Mouse (Mus musculus): ENCODE results near the gene Rpl22l1.
"Not testable (repeated sequence)": the region's sequence is repeated elsewhere in the genome, so short reads cannot be mapped to it uniquely, and the experiment has no call there.

Gene Rpl22l1

GRCm38 (mm10) chr3:28805301-28806097 is at the start of gene Rpl22l1:
Gene Rpl22l1, plus strand, starts transcription at chr3:28805436.
- DNase-seq, result peak; percentile 99

GRCm38 (mm10) chr3:28755477-28755876 is 49.8 kb upstream of the Rpl22l1 start:
- DNase-seq, result no peak

GRCm38 (mm10) chr3:28761225-28761789 is 43.9 kb upstream of the Rpl22l1 start:
- no peak for DNase-seq

DNA sequence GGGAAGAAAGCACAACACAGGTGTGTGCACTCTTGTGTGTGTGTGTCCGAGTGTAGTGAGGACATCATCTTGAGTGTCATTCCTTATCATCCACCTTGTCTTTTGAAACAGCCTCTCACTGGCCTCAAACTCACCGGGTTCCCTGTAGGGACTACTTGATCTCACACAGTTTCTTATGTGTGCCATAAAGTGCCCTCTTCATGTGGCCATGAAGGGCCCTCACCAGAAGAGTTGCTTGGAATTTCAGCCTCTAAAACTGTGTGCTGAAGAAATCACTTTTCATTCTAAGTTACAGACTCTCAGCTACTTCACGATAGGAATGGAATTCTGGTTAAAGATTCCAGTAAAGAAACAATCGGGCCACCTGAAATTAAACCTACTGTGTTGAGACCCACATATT is 38.3 kb upstream of the Rpl22l1 start:
- no peak for DNase-seq

DNA sequence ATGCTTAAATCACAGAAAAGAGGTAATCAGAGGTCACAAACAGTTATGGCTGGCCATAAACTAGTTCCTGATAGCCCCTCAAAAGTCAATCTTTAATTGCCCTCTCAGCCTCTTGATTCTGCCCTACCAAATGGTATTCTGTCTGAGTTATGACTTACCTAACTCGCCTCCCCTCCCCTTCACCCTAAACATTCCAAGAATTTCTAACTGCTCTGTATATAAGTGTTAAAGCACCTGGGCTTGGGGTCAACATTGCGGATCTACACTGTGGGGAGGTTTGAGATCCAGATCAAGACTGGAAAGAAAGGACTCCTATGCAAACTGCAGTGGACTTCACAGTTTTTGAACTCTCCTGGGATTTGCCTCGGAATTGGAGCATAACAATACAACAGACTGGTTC is 37.0 kb upstream of the Rpl22l1 start:
- no peak for DNase-seq

DNA sequence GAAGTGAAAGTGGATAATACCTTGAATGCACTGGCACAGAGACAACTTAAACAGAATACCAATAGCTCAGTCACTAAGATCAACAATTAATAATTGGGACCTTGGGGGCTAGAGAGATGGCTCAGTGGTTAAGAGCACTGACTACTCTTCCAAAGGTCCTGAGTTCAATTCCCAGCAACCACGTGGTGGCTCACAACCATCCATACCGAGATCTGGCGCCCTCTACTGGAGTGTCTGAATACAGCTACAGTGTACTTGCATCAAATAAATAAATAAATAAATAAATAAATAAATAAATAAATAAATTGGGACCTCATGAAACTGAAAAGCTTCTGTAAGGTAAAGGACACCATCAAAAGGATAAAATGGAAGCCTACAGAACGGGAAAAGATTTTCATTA is 32.3 kb upstream of the Rpl22l1 start:
- not testable (repeated sequence) for DNase-seq

DNA sequence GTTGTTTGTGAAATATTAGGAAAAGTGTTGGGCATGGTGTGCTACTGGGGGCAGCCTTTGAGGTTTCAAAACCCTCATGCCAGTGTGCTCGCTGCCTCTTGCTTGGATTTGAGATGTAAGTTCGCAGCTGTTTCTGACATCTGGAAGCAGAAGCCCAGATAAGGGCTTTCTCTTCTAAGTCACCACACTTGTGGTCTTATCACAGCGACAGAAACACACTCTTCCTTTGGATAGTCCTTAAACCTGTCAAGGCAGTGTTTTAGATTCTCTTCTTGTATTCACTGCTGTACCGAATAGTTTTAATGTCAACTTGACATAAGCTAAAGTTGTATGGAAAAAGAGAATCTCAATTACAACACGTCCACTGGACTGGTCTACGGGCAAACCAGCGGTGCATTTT is 29.9 kb upstream of the Rpl22l1 start:
- no peak for DNase-seq

DNA sequence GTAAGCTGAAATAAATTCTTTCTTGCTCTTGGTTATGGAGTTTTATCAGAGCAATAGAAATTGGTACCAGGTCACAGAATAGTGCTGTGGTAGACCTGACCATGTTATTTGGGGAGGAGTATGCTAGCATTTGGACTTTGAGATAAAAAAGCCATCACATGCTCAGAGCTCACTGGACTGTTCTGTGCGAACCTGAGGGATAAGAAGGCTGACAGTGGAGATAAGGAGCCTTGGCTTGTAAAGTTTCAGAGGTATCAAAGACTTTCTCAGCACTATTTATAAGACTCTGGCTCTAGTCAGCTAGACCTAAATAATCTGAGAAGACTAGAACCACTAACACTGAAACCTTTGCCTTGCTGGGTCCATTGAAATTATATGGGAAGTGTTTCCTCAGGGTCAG is 29.3 kb upstream of the Rpl22l1 start:
- no peak for DNase-seq

- DNase-seq, result no peak
Measured at GRCm38 (mm10) chr3:28776491-28776890, 28.7 kb upstream of the Rpl22l1 start.

- DNase-seq, result no peak
Measured at GRCm38 (mm10) chr3:28780511-28780910, 24.7 kb upstream of the Rpl22l1 start.

- DNase-seq, result peak; percentile 94 to 98
Measured at GRCm38 (mm10) chr3:28780994-28781393, 24.2 kb upstream of the Rpl22l1 start, which contains the start of gene Eif5a2. Gene Eif5a2, plus strand, starts transcription at chr3:28781276.

DNA sequence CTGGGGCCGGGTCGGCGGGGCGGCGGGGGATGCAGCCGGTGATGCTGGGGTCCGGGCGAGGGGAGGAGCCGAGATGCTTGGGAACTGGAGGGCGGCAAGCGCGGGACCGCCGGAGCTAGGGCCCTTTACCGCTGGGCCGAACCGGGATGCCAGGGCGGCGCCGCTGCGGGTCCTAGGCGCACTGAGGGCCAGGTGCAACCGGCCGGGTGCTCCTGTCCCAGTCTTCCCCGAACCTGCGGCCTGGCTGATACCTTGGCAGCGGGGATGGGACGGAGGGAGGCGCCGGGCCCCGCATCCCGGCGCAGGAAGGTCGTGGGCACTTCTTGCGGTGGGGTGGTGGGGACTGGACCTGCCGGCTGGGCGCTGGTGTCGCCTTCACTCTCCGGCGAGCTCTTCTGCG is 23.8 kb upstream of the Rpl22l1 start:
- DNase-seq, result no peak

- peak in 1 of 2 experiments; percentile 3 for DNase-seq
Measured at GRCm38 (mm10) chr3:28781848-28782247, 23.4 kb upstream of the Rpl22l1 start.

DNA sequence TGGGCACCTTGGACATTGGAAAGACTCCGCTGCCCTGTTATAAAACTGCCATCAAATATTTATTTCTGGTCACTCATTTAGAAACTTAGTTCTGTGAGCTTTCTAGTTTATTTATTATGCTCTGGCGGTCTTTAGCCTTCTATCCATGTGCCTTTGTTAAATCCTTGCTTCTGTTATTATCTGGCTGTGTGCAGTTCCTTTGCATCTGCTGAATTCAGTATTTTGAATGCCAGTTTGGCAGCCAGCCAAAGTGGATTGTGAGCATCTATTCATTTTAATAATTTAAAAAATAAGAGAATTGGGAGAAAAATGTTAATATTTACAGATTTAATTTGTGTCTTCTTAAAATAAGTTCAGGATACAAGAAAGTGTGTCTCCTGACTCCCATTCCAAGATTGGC is 21.1 kb upstream of the Rpl22l1 start:
- no peak for DNase-seq

DNA sequence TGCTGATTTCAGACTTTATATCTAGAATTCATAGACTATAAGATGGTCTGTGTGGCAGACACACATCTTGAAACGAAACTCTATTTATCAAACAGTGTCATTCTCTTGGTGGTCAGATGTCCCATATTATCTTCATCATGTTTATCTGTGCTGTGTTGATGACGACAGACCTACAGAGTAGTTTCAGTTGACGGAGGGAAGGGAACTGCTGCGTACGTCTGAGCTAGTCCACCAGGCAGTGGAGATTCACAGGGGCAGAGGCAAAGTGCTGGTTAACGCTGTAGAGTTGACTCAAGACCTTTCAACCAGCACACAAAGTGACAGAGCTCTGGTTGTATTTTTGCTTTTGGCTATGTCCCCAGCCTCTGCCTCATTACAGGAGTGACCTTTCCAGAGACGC is 10.4 kb upstream of the Rpl22l1 start:
- DNase-seq, result no peak

DNA sequence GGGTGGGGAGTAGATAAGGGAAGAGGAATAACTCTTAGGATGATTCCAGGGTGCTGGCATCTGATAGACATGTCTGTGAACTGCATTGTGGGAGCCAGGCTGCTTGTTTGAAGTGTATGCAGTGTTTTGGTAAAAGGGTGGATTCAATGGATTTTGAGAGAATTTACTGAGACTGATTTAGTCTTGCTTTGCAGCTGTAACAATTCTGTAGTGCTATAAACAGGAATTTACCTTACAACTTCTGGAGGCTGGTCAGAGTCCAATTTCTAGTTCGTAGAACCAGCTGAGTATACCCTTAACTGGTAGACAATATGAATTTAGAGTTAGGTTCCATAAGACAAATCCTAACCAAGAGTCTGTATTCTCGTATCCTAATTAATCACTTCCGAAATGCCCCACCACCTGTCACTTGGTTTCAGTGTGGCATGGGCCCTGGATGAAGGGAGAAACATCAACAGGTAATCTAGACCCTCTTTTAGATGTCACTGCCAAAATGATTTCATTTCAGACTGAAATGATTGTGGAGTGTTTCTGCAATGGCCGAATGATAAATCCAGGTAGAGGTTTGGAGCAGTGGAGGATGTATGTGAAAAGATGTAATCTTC is 2.9 kb downstream of the Rpl22l1 start:
- DNase-seq, result no peak

DNA sequence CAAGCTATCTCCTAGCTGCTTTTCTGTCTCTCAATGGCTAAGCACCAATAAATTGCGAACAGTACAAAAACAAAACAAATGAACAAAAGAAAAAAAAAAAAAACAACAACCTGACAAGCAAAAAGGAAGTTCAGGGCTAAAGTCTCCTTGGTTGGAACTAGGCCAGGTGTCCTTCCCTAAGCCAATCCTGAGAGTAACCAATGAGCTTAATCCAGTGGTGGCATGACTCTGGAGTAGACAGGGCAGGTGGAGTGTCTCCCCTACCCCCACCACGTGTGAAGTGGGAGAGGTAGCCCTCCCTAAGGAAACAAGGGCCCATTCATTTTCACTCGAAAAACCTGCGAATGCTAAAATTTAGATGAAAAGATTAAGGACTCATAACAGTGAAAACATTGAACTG is 6.2 kb downstream of the Rpl22l1 start:
- no peak for DNase-seq

DNA sequence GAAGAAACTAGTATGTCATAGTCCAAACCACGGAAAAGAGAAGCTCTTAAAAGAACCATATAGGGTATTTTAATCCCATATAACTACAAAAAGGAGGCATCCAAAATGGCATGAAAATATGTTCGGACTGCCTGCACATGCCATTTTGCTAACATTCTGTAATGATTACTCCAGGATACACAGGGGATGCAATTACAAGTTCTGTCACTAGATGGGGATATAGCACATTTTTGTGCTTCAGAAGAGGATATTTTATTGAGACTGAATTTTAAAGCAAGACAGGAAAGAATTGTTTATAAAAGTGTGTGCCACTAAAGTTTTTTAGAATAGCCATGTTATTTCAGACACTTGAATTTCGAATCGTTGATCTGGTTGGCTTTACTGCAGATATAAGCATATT is 9.1 kb downstream of the Rpl22l1 start:
- no peak for DNase-seq

- DNase-seq, result no peak
Measured at GRCm38 (mm10) chr3:28816010-28816540, 10.8 kb downstream of the Rpl22l1 start.

GRCm38 (mm10) chr3:28826272-28826671 is 21.0 kb downstream of the Rpl22l1 start:
- DNase-seq, result no peak

GRCm38 (mm10) chr3:28827605-28828004 is 22.4 kb downstream of the Rpl22l1 start:
- no peak for DNase-seq

DNA sequence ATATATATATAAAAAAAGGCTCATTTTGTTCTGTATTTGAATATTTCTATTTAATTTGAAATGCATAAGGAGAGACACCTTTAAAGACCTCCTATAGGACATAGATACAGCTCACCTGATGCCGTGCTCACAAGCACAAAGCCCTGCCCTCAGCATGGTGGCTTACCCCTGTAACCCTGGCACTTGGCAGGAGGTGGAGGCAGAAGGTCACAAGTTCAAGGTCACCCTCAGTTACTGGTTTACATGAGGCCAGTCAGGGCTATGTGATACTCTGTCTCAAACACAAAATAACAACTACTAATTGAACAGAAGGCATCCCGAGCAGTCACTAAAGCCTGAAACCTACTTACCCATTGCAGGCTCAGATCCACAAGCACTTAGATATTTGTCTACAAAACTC is 24.2 kb downstream of the Rpl22l1 start:
- DNase-seq, result no peak

- DNase-seq, result no peak
Measured at GRCm38 (mm10) chr3:28836796-28837371, 31.6 kb downstream of the Rpl22l1 start.

All from kidney, postnatal 4 days (tissue).